Mouse (Mus musculus): ENCODE data around the gene Eppin.

DNA sequence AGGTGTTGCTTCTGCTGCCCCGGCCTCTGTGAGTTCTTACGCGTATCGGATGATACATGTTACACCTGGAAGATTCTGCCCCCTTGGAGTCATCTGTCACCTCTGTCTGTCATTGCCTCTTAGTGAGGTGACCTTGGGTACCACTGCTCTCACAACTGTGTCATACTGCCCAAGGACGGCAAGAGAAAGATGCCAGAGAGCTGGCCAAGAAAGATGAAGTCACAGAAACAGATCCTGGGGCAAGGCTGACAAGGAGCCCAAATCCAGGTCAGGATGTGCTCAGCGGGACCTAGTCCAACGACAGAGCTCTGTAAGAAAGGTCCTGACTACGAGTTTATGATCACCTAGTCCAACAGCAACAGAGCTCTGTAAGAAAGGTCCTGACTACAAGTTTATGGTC, 33.3 kb downstream of the Eppin start:
- no peak for TF ChIP-seq CTCF (IDR thresholded peaks at IDR 0.05; ENCODE audit: borderline replicate concordance, control insufficient read depth, extremely low read depth, insufficient read depth, low read length, poor library complexity)
- no peak for TF ChIP-seq POLR2A (IDR thresholded peaks at IDR 0.05; ENCODE audit: control insufficient read depth, extremely low read depth, insufficient read depth, low read length, poor library complexity)

Measured in thymus, adult 2 months (tissue).